Mouse (Mus musculus) hindbrain, embryonic 15.5 days (tissue): ENCODE results near the gene Tmem190. TPM values are rescaled to one million over a fixed set of nuclear protein-coding genes. Genes with fewer than 3 reads are reported as not detected.
"Not testable (repeated sequence)": the region's sequence is repeated elsewhere in the genome, so short reads cannot be mapped to it uniquely, and the experiment has no call there.

Source experiments
- ATAC-seq: fragments of 200-750 bp; cut with Nextera tagmentation; 2 replicates; pipeline ENCODE4 v1.8.0; 2017; ENCODE audit warnings: low read depth, moderate number of reproducible peaks, moderate TSS enrichment; ENCODE audit not compliant: low FRiP score
- H3K27ac ChIP-seq: fragments of 300-500 bp; sonication (generic); replicated peaks from 2 replicates; pipeline ENCODE4 v1.5.1; 2015; ENCODE audit warnings: mild to moderate bottlenecking, inconsistent platforms
- H3K27me3 ChIP-seq: fragments of 300-500 bp; sonication (generic); 2 replicates; pipeline ENCODE4 v1.6.1; 2015; ENCODE audit warnings: control low read depth, inconsistent platforms
- H3K36me3 ChIP-seq: fragments of 300-500 bp; sonication (generic); 2 replicates; pipeline ENCODE4 v1.6.1; 2015; ENCODE audit warnings: control low read depth, inconsistent platforms
- H3K4me1 ChIP-seq: fragments of 300-500 bp; sonication (generic); replicated peaks from 2 replicates; pipeline ENCODE4 v1.6.1; 2015; ENCODE audit warnings: control low read depth, inconsistent platforms
- H3K4me2 ChIP-seq: fragments of 300-500 bp; sonication (generic); 2 replicates; pipeline ENCODE4 v1.6.1; 2015; ENCODE audit warnings: moderate library complexity, mild to moderate bottlenecking, inconsistent platforms
- H3K4me3 ChIP-seq: fragments of 300-500 bp; sonication (generic); 2 replicates; pipeline ENCODE4 v1.5.1; 2015; ENCODE audit warnings: mild to moderate bottlenecking, inconsistent platforms
- H3K9ac ChIP-seq: fragments of 300-500 bp; sonication (generic); 2 replicates; pipeline ENCODE4 v1.6.1; 2015; ENCODE audit warnings: inconsistent platforms
- H3K9me3 ChIP-seq: fragments of 300-500 bp; sonication (generic); 2 replicates; pipeline ENCODE4 v1.6.1; 2016; ENCODE audit warnings: control low read depth, inconsistent platforms
- WGBS: fragments of 180-500 bp; shearing (Covaris S2); methylation state at CpG from one replicate; pipeline ENCODE4 v1.1.7; 2015; 5-methylcytosine and 5-hydroxymethylcytosine counted together
- polyA plus RNA-seq: library from polyadenylated mRNA; unstranded; fragments of >200 nt; fragmentation: Nextera tagmentation; extraction: Ambion mirVana; gene quantifications from 2 replicates; pipeline ENCODE4 v1.2.1, GENCODE M21; 2015

Gene Tmem190
- polyA plus RNA-seq, 1 experiment from 2014 or later = not detected

- 69% methylated on average over 7 of the region's 7 CpGs for WGBS
Measured at GRCm38 (mm10) chr7:4795767-4796433, 13.2 kb downstream of the Tmem190 start.

GRCm38 (mm10) chr7:4802247-4802646 lies 19.5 kb downstream of the Tmem190 start:
- Histone ChIP-seq H3K27me3 (no peaks in the 10 kb centered on the region), H3K36me3 (peaks cover 16% of the 10 kb centered on the region), H3K4me1 (no peaks in the 10 kb centered on the region), H3K27ac (no peak overlapping the region), H3K9ac (no peak overlapping the region), H3K4me2 (no peak overlapping the region), H3K9me3 (no peaks in the 10 kb centered on the region), H3K4me3 (no peak overlapping the region)
- no peak for ATAC-seq

More at GRCm38 (mm10) chr7:4795767-4796433, 13.2 kb downstream of the Tmem190 start:
- H3K36me3 ChIP-seq = peaks cover 36% of the 10 kb centered on the region
- H3K4me2 ChIP-seq = no peak overlapping the region
- H3K27me3 ChIP-seq = no peaks in the 10 kb centered on the region
- H3K27ac ChIP-seq = no peak overlapping the region
- H3K4me3 ChIP-seq = no peak overlapping the region
- ATAC-seq = no peak
- H3K4me1 ChIP-seq = peaks cover 18% of the 10 kb centered on the region
- H3K9ac ChIP-seq = no peak overlapping the region
- no peaks in the 10 kb centered on the region for H3K9me3 ChIP-seq

- H3K4me1 ChIP-seq = peaks cover 23% of the 10 kb centered on the region
- H3K36me3 ChIP-seq = peaks cover 36% of the 10 kb centered on the region
- H3K4me3 ChIP-seq = no peak overlapping the region
- no peaks in the 10 kb centered on the region for H3K27me3 ChIP-seq
- H3K4me2 ChIP-seq = no peak overlapping the region
- H3K9ac ChIP-seq = no peak overlapping the region
- WGBS = 93% methylated on average over 7 of the region's 7 CpGs
- no peak for ATAC-seq
- H3K9me3 ChIP-seq = no peaks in the 10 kb centered on the region
- H3K27ac ChIP-seq = no peak overlapping the region
Measured at GRCm38 (mm10) chr7:4806716-4807115, 24.0 kb downstream of the Tmem190 start.

DNA sequence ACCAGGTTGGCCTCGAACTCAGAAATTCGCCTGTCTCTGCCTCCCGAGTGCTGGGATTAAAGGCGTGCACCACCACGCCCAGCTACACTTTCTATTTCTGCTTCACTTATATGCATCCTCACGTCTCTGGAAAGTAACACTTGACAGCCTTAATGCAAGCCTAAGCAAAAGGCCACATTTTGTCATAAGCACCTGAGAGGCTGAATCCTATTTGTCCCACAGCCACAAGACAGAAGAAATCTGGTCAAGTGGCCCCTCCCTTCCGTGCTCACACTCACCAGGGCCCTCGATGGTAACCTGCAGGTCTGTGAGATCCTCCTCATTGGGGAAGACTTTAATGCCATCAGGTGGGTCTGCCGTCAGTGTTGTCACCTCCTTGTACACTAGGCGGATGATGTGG lies 28.4 kb downstream of the Tmem190 start:
- peak overlapping the region; percentile 99 for H3K9ac ChIP-seq
- H3K4me3 ChIP-seq = peak overlapping the region; percentile 98
- WGBS = 46% methylated on average over 10 of the region's 10 CpGs
- peaks cover 34% of the 10 kb centered on the region for H3K36me3 ChIP-seq
- peak overlapping the region; percentile 80 for H3K4me2 ChIP-seq
- not testable (repeated sequence) for H3K9me3 ChIP-seq, H3K27me3 ChIP-seq, ATAC-seq
- 0 out of 2 replicates have a peak overlapping the region, but pooled peaks have one; percentile 98 for H3K27ac ChIP-seq
- H3K4me1 ChIP-seq = peaks cover 29% of the 10 kb centered on the region

DNA sequence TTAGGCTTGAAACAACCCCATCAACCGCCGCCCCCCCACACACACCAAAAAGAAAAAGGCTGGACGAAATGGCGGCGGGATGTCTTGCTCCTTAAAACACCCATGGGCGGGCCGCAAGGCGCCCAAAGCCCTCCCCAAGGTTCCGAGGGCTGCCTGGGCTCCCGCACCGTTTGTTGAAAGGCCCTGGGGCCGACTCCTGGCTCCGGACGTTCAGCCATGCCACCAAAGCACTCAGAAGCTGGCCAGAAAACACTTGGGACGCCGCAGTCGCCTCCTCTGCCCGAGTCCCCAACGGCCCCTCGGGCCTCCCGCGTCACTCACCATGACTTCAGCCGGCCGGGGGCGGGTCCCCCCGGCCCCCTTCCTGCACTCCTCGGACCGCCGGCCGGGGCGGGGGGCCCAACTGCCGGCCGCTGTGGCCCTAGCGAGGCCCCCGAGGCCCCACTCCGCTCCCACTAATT lies 29.1 kb downstream of the Tmem190 start:
- Histone ChIP-seq H3K4me1 (peaks cover 29% of the 10 kb centered on the region), H3K9me3 (no peaks in the 10 kb centered on the region), H3K36me3 (peaks cover 27% of the 10 kb centered on the region), H3K4me2 (peak overlapping the region; percentile 80), H3K9ac (peak overlapping the region; percentile 99), H3K27ac (peak overlapping the region; percentile 98), H3K27me3 (no peaks in the 10 kb centered on the region), H3K4me3 (peak overlapping the region; percentile 98)
- WGBS = under 1% methylated on average over 35 of the region's 36 CpGs
- no peak for ATAC-seq

DNA sequence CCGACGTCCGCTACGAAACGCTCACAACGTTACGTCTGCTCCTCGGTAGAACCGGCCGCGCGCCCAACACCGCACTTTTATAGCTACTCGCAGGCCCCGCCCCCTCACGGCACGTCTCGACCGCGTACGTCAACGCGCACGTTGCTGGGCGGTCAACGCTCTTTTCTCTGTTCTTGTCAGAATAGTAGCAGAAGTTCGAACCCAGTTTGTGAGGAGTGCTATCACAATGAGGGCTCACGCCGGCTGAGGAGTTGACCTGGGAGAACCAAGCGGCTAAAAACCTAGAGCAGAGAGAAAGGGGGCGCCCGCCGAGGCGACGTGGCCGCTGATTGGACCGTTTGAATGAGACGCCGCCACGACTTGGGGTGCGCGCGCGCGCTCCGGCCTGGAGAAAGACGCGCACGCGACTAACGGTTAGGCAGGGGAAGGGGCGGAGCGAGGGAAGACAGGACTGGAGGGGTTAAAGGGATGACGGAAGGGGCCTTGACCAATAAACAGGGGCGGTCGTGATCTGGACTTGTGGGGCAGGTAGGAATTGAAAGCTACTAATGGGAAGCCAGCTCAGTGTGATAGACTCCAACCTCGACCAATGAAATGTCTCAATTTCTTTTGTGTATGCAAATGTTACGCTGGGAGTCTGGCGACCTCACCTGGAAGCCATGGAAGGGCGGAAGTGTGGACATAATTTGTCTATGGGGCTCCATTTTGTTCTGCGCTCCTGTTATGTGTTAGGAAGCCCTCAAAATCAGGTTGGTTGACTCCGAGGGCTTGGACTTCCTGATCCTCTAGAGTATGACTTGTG lies 29.8 kb downstream of the Tmem190 start, which contains the start of gene Ube2s:
Ube2s (minus strand) TSS at position 288 of the 802 bp plus-strand sequence.
- no peaks in the 10 kb centered on the region for H3K9me3 ChIP-seq
- peak; percentile 99 for ATAC-seq
- peak within 1 kb of the TSS; percentile 80 for H3K4me2 ChIP-seq
- H3K36me3 ChIP-seq = peaks cover 20% of the 10 kb centered on the region
- H3K27ac ChIP-seq = peak within 1 kb of the TSS; percentile 98
- H3K4me3 ChIP-seq = peak within 1 kb of the TSS; percentile 98
- peak within 1 kb of the TSS; percentile 99 for H3K9ac ChIP-seq
- no peaks in the 10 kb centered on the region for H3K27me3 ChIP-seq
- under 1% methylated on average over 62 of the region's 62 CpGs for WGBS
- H3K4me1 ChIP-seq = peaks cover 29% of the 10 kb centered on the region

DNA sequence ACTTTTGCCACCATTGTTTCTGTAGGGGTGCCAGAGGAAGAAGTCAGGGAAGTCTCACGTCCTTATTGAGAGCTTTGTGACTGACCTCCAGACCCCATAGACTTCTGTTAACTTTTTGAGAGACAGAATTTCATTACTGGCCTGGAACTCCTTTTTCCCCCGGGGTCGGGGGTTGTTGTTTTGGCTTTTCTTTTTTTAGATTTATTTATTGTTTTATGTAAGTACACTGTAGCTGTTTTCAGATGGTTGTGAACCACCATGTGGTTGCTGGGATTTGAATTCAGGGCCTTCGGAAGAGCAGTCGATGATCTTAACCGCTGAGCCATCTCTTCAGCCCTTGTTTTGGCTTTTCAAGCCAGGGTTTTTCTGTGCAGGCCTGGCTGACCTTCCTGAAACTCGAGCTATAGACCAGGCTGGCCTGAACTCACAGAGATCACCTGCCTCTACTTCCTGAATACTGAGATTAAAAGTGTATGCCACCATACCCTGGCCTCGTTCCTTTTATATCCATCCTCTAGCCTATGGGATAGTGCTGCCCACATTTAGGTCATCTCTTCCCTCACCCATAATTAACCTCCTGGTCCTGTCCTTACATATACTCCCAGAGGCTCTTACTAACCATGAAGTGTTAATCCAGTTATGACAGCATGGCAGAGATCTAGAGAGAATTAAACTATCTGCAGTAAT lies 30.5 kb downstream of the Tmem190 start:
- peak overlapping the region; percentile 80 for H3K4me2 ChIP-seq
- peak overlapping the region; percentile 40 for H3K9ac ChIP-seq
- WGBS = 26% methylated on average over 8 of the region's 8 CpGs
- no peak for ATAC-seq
- peak overlapping the region; percentile 98 for H3K4me3 ChIP-seq
- no peaks in the 10 kb centered on the region for H3K9me3 ChIP-seq
- peaks cover 29% of the 10 kb centered on the region for H3K4me1 ChIP-seq
- peaks cover 17% of the 10 kb centered on the region for H3K36me3 ChIP-seq
- H3K27me3 ChIP-seq = no peaks in the 10 kb centered on the region
- peak overlapping the region; percentile 98 for H3K27ac ChIP-seq

DNA sequence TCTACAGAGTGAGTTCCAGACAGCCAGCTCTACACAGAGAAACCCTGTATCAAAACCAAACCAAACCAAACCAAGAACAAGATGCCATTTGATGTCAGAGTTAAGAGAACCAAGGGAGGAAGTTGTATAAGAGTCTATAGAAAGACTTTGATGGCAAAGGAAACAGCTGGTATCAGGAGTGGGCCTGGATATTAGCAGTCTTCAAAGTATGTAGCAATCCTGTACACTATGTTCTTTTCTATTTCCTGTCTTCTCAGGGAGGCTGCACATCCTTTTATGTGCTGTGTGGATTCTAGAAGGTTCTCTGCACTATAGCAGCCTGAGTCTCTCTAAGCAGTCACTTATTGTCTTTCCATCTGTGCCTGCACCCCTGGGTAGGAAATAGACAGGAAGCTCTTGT lies 33.8 kb downstream of the Tmem190 start:
- Histone ChIP-seq H3K4me2 (no peak overlapping the region), H3K36me3 (no peaks in the 10 kb centered on the region), H3K4me3 (no peak overlapping the region), H3K27ac (no peak overlapping the region), H3K4me1 (peaks cover 7% of the 10 kb centered on the region), H3K27me3 (no peaks in the 10 kb centered on the region), H3K9ac (no peak overlapping the region), H3K9me3 (no peaks in the 10 kb centered on the region)
- no peak for ATAC-seq

GRCm38 (mm10) chr7:4820925-4821324 lies 38.2 kb downstream of the Tmem190 start:
- H3K4me1 ChIP-seq, H3K27me3 ChIP-seq, H3K27ac ChIP-seq, H3K4me3 ChIP-seq, ATAC-seq, H3K4me2 ChIP-seq, H3K9ac ChIP-seq, H3K9me3 ChIP-seq, H3K36me3 ChIP-seq: not testable (repeated sequence)
- 93% methylated on average over 7 of the region's 7 CpGs for WGBS

DNA sequence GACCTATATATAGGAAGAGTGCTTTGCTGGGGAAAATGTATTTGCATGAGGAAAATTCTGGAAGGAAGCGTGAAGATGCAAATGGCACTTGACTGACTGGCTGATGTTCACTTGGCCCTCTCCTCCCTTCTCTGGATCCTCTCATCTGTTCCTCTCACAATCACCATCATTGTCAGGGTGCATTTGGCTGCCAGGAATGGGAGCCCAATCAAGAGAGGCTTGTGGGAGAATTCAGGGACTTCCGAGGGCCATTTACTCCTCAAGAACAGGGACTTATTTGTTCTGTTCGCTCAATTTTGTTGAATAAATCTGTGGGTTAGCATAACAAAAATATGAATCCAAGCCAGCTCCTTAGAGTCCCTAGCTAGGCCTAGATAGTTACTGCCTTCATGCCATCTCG lies 39.0 kb downstream of the Tmem190 start:
- no peaks in the 10 kb centered on the region for H3K36me3 ChIP-seq
- H3K27me3 ChIP-seq = no peaks in the 10 kb centered on the region
- no peaks in the 10 kb centered on the region for H3K9me3 ChIP-seq
- no peak for ATAC-seq
- WGBS = 74% methylated on average over 4 of the region's 4 CpGs
- no peak overlapping the region for H3K9ac ChIP-seq
- no peak overlapping the region for H3K4me2 ChIP-seq
- H3K27ac ChIP-seq = 0 out of 2 replicates have a peak overlapping the region, but pooled peaks have one; percentile 15
- no peak overlapping the region for H3K4me3 ChIP-seq
- no peaks in the 10 kb centered on the region for H3K4me1 ChIP-seq

DNA sequence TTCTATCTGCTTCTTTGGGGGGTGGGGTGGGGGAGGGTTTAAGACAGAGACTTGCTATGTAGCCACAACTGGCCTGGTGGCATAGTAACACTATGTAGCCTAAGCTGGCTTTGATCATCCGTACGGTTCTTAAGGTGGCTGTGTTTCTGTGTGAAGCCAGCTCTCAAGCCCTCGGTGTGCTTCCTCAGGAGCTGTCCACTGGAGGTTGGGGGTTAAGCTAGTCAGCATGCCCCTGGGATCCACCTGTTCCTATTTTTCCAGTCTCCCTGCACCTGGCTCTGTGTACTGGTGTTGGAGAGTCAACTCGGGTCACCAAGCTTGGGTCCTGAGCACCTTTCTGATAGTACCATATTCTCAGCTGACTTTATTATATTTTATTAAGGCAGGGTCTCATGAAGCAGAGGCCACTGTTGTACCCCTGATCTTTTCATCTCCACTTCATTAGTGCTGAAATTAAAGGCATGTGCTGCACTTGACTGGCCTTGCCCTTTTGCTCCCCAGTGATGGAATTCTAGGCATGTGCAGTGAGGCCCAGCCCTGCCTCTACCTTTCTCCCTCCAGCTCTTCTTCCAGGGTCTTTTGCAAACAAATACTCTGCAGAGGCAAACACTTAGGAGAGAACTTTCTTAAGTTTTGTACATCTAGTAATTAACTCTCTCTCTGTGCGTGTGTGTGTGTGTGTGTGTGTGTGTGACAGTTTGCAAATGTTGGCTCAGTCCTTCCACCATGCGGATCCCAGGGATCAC lies 39.6 kb downstream of the Tmem190 start:
- no peak overlapping the region for H3K4me2 ChIP-seq

More for the DNA sequence above, 39.6 kb downstream of the Tmem190 start:
- Histone ChIP-seq H3K9ac (no peak overlapping the region), H3K9me3 (no peaks in the 10 kb centered on the region), H3K4me3 (no peak overlapping the region), H3K27me3 (no peaks in the 10 kb centered on the region), H3K27ac (no peak overlapping the region), H3K4me1 (no peaks in the 10 kb centered on the region), H3K36me3 (0 out of 2 replicates have a peak, but pooled peaks cover under 1% of the 10 kb centered on the region)
- no peak for ATAC-seq
- WGBS = 77% methylated on average over 6 of the region's 6 CpGs
